In genomic region chr2:89811751-89812150, GRCm38 (mm10) we compare ENCODE assay signal across 40 mouse cellular contexts. TPM values are rescaled to one million over a fixed set of nuclear protein-coding genes. Genes with fewer than 3 reads are reported as not detected.
"Had no signal": no experiment of that assay in that cellular context is flagged by ENCODE, and none has a peak within 500 bp of the region (broad histone marks: within the 10 kb centered on the region; RNA-seq: fewer than 3 reads in every experiment).

TSS of gene Olfr1255 (plus strand) at chr2:89812051.

- H3K9me3 ChIP-seq: embryonic facial prominence, embryonic 10.5 days; embryonic facial prominence, embryonic 12.5 days; embryonic facial prominence, embryonic 13.5 days; embryonic facial prominence, embryonic 15.5 days; forebrain, embryonic 10.5 days; forebrain, embryonic 12.5 days; forebrain, embryonic 13.5 days; forebrain, embryonic 15.5 days had no signal

- ATAC-seq: forebrain, embryonic 13.5 days; forebrain, embryonic 14.5 days; forebrain, embryonic 15.5 days; forebrain, embryonic 16.5 days; forebrain, postnatal 0 days had no signal

- H3K27me3 ChIP-seq: embryonic facial prominence, embryonic 12.5 days; embryonic facial prominence, embryonic 13.5 days; embryonic facial prominence, embryonic 15.5 days; forebrain, embryonic 12.5 days; forebrain, embryonic 13.5 days; forebrain, embryonic 15.5 days had no signal

- H3K4me3 ChIP-seq: embryonic facial prominence, embryonic 10.5 days; embryonic facial prominence, embryonic 12.5 days; embryonic facial prominence, embryonic 13.5 days; embryonic facial prominence, embryonic 15.5 days; erythroblast, embryonic 14.5 days; forebrain, embryonic 10.5 days; forebrain, embryonic 12.5 days; forebrain, embryonic 13.5 days; forebrain, embryonic 15.5 days; gastrocnemius, adult 2 months; heart, adult 2 months had no signal

- H3K9ac ChIP-seq: embryonic facial prominence, embryonic 12.5 days; embryonic facial prominence, embryonic 13.5 days; embryonic facial prominence, embryonic 15.5 days; forebrain, embryonic 12.5 days; forebrain, embryonic 13.5 days; forebrain, embryonic 15.5 days; forebrain, postnatal 0 days had no signal

- H3K4me2 ChIP-seq: embryonic facial prominence, embryonic 12.5 days; embryonic facial prominence, embryonic 13.5 days; embryonic facial prominence, embryonic 15.5 days; forebrain, embryonic 12.5 days; forebrain, embryonic 13.5 days; forebrain, embryonic 15.5 days had no signal

- H3K27ac ChIP-seq: embryonic facial prominence, embryonic 10.5 days; embryonic facial prominence, embryonic 12.5 days; embryonic facial prominence, embryonic 13.5 days; embryonic facial prominence, embryonic 15.5 days; forebrain, embryonic 10.5 days; forebrain, embryonic 12.5 days; forebrain, embryonic 13.5 days; forebrain, embryonic 15.5 days; gastrocnemius, adult 2 months; heart, adult 2 months had no signal

- H3K4me1 ChIP-seq: embryonic facial prominence, embryonic 10.5 days; embryonic facial prominence, embryonic 12.5 days; embryonic facial prominence, embryonic 13.5 days; embryonic facial prominence, embryonic 15.5 days; forebrain, embryonic 10.5 days; forebrain, embryonic 12.5 days; forebrain, embryonic 13.5 days; forebrain, embryonic 15.5 days had no signal

- H3K36me3 ChIP-seq: embryonic facial prominence, embryonic 10.5 days; embryonic facial prominence, embryonic 12.5 days; embryonic facial prominence, embryonic 13.5 days; embryonic facial prominence, embryonic 15.5 days; forebrain, embryonic 10.5 days; forebrain, embryonic 12.5 days; forebrain, embryonic 15.5 days had no signal

- DNase-seq: cerebellum, adult 2 months; cerebellum, adult 8-10 months; cerebellum, adult 9-10 months; cerebellum, adult 9-11 months; cerebellum, postnatal 10 days; cerebellum, postnatal 14 days; cerebellum, postnatal 25 days; cerebellum, postnatal 36 days; embryo, embryonic 11 days; forebrain, postnatal 0 days; gastrocnemius, adult 2 months; gastrocnemius, postnatal 10 days; gastrocnemius, postnatal 14 days; gastrocnemius, postnatal 25 days; gastrocnemius, postnatal 36 days; heart, adult 11 months; heart, adult 18-20 months; heart, adult 2 months had no signal

RNA-seq across cellular contexts. Expression of gene Olfr1255, which starts in this region (rescaled TPM):
- total RNA-seq: common myeloid progenitor, adult 5-6 weeks; forebrain, postnatal 0 days; gastrocnemius, adult 18-20 months; gastrocnemius, adult 2 months; gastrocnemius, adult 8-10 months; gastrocnemius, postnatal 10 days; gastrocnemius, postnatal 14 days; gastrocnemius, postnatal 25 days; gastrocnemius, postnatal 36 days; gastrocnemius, postnatal 4 days; granulocyte monocyte progenitor cell, adult 5-6 weeks; heart, adult 18-20 months; heart, adult 2 months had no signal
- polyA plus RNA-seq: cerebellum, adult 2 months; cortical plate, adult 2 months; embryonic facial prominence, embryonic 10.5 days; embryonic facial prominence, embryonic 11.5 days; embryonic facial prominence, embryonic 12.5 days; embryonic facial prominence, embryonic 13.5 days; embryonic facial prominence, embryonic 14.5 days; embryonic facial prominence, embryonic 15.5 days; erythroblast, embryonic 14.5 days; forebrain, embryonic 10.5 days; forebrain, embryonic 11.5 days; forebrain, embryonic 12.5 days; forebrain, embryonic 13.5 days; forebrain, embryonic 14.5 days; forebrain, embryonic 15.5 days; forebrain, embryonic 16.5 days; forebrain, postnatal 0 days; frontal cortex, adult 2 months; gonadal fat pad, adult 2 months; heart, adult 2 months had no signal
